Mouse (Mus musculus) telencephalon, adult 2 months (tissue): ENCODE results near the gene Sema6d.

Experiments used
- DNase-seq: peaks from one replicate; pipeline ENCODE4 v3.0.0-alpha.2; 2011; ENCODE audit warnings: low read depth, low spot score

Gene Sema6d

GRCm38 (mm10) chr2:124612727-124613510 lies 523.1 kb downstream of the Sema6d start:
- no peak for DNase-seq

- DNase-seq = no peak
Measured at GRCm38 (mm10) chr2:124613671-124614210, 524.0 kb downstream of the Sema6d start.

GRCm38 (mm10) chr2:124616746-124617145 lies 527.0 kb downstream of the Sema6d start:
- DNase-seq = no peak

GRCm38 (mm10) chr2:124617440-124617839 lies 527.7 kb downstream of the Sema6d start:
- DNase-seq = no peak

GRCm38 (mm10) chr2:124618091-124618490 lies 528.3 kb downstream of the Sema6d start:
- no peak for DNase-seq

- no peak for DNase-seq
Measured at GRCm38 (mm10) chr2:124618526-124619219, 528.9 kb downstream of the Sema6d start.

- no peak for DNase-seq
Measured at GRCm38 (mm10) chr2:124620470-124620869, 530.7 kb downstream of the Sema6d start.

- DNase-seq = no peak
Measured at GRCm38 (mm10) chr2:124621972-124622621, 532.3 kb downstream of the Sema6d start.

- no peak for DNase-seq
Measured at GRCm38 (mm10) chr2:124624247-124624929, 534.6 kb downstream of the Sema6d start.

GRCm38 (mm10) chr2:124626425-124626824 lies 536.7 kb downstream of the Sema6d start:
- no peak for DNase-seq

- no peak for DNase-seq
Measured at GRCm38 (mm10) chr2:124627664-124628063, 537.9 kb downstream of the Sema6d start.

- DNase-seq = no peak
Measured at GRCm38 (mm10) chr2:124628701-124629100, 538.9 kb downstream of the Sema6d start.

GRCm38 (mm10) chr2:124634400-124634998 lies 544.7 kb downstream of the Sema6d start:
- no peak for DNase-seq

- DNase-seq = no peak
Measured at GRCm38 (mm10) chr2:124635271-124635865, 545.6 kb downstream of the Sema6d start.

- DNase-seq = no peak
Measured at GRCm38 (mm10) chr2:124637080-124637479, 547.3 kb downstream of the Sema6d start.

GRCm38 (mm10) chr2:124639221-124639963 lies 549.6 kb downstream of the Sema6d start:
- no peak for DNase-seq

GRCm38 (mm10) chr2:124640500-124641193 lies 550.9 kb downstream of the Sema6d start:
- DNase-seq = no peak

- no peak for DNase-seq
Measured at GRCm38 (mm10) chr2:124641194-124641558, 551.4 kb downstream of the Sema6d start.

- no peak for DNase-seq
Measured at GRCm38 (mm10) chr2:124642131-124642530, 552.4 kb downstream of the Sema6d start.

GRCm38 (mm10) chr2:124650609-124651008 lies 560.8 kb downstream of the Sema6d start:
- DNase-seq = no peak
